Mouse (Mus musculus): ENCODE measurements around the gene Sh3bgrl2.
"Not testable (repeated sequence)": the region's sequence is repeated elsewhere in the genome, so short reads cannot be mapped to it uniquely, and the experiment has no call there.

Gene Sh3bgrl2

GRCm38 (mm10) chr9:83547830-83548689 lies at the start of gene Sh3bgrl2:
Sh3bgrl2 (plus strand) TSS chr9:83548327.
- in situ Hi-C loops (cut with MboI, MseI): no loop called here

DNA sequence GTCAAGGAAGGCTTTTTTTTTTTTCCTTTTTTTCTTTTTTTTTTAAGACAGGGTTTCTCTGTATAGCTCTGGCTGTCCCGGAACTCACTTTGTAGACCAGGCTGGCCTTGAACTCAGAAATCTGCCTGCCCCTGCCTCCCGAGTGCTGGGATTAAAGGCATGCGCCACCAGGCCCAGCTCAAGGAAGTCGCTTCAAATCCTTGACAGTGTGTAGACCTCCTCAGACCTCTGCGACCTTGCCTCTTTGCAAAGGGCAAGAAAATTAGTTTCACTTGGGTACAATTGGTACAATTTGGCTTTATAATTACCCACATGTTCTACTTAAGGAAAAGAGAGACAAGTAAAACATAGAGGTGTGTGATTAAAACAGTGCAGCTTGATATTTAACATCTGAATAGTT lies 29.0 kb upstream of the Sh3bgrl2 start:
- in situ Hi-C loops (cut with MboI, MseI): not testable (repeated sequence)

GRCm38 (mm10) chr9:83519510-83520155 lies 28.5 kb upstream of the Sh3bgrl2 start:
- in situ Hi-C loops (cut with MboI, MseI): no loop called here

GRCm38 (mm10) chr9:83527341-83528060 lies 20.6 kb upstream of the Sh3bgrl2 start:
- in situ Hi-C loops (cut with MboI, MseI): no loop called here

- in situ Hi-C loops (cut with MboI, MseI): no loop called here
Measured at GRCm38 (mm10) chr9:83533044-83533769, 14.9 kb upstream of the Sh3bgrl2 start.

- in situ Hi-C loops (cut with MboI, MseI): no loop called here
Measured at GRCm38 (mm10) chr9:83536959-83537358, 11.2 kb upstream of the Sh3bgrl2 start.

- in situ Hi-C loops (cut with MboI, MseI): no loop called here
Measured at GRCm38 (mm10) chr9:83537510-83537909, 10.6 kb upstream of the Sh3bgrl2 start.

DNA sequence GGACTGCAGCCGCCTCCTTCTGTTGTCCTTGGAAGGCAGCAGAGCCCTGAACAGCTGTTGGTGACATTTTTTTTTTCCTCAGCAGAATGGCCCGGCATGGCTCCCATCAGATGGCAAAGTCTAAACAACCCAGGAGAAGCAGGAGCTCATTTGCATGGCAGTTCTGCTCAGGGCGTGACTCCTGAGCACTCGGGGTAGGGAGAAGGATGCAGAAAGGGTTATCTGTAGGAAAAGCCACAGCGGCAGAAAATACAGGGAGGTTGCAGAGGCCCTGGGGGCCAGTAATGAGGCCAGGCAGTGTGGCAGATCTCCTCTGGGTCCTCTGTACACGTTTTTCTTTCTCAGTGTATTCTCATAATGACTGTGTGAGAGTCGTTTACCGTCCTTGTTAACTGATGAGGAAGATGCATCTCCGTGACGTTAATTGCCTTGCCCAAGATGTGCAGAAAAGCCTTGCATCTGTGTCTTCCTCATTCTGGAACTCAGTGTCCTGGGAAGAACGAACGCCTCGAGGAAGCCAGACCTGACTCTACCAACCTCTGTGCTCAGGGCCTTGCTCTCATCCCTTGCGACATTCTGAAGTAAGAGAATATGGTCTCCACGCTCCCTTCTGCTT lies 10.1 kb upstream of the Sh3bgrl2 start:
- in situ Hi-C loops (cut with MboI, MseI): no loop called here

DNA sequence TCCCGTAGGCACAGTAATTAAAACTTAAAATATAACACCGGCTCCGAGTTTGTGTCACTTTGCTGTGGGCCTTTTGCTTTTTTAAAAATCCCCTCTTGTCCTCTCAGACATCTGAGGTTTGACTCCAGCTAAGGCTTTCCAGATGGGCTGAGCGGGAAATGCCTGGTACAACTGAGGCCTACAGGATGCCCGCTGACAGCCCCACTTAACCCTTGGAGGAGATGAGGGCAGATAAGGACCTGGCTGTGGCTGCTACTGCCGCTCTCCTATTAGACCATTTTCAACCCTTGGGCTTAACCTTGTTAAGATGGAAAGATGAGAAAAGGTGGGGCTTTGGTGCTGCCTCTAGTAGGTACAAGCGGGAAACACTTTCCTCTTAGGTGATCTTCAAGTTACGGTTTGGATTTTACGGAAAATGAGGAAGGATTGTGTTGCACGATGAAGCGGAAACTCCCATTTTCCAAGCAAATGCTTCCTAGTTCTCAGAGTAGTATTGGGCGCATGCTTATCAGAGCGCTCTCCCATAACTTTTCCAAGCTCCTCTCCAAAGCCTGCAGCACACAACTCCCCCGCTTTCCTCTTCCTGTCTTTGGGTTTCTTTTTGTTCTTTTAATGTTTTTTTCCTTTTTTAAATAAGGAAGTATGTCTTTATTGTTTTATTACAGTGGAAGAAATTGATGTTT lies 8.2 kb upstream of the Sh3bgrl2 start:
- in situ Hi-C loops (cut with MboI, MseI): no loop called here

GRCm38 (mm10) chr9:83540492-83540857 lies 7.7 kb upstream of the Sh3bgrl2 start:
- in situ Hi-C loops (cut with MboI, MseI): no loop called here

GRCm38 (mm10) chr9:83540975-83541374 lies 7.2 kb upstream of the Sh3bgrl2 start:
- in situ Hi-C loops (cut with MboI, MseI): no loop called here

DNA sequence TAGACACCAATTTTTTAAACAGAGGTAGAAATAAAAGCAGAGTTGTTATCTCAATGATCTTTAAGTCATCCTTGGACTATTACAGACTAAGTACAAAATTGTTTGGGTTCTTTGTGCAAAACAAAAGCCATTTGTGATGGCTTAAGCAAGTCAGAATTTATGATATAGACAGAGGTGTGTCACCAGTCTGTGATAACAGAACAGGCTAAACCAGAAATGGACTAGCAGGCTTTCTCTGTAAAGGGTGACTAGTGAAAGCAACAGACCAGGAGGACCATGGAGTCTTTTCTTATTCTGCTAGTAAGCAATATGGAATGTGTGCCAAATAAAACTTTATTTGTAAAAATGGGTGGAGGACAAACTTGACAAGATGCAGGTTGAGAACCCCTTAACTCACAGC lies 2.9 kb upstream of the Sh3bgrl2 start:
- in situ Hi-C loops (cut with MboI, MseI): no loop called here

- in situ Hi-C loops (cut with MboI, MseI): no loop called here
Measured at GRCm38 (mm10) chr9:83546316-83546715, 1.8 kb upstream of the Sh3bgrl2 start.

- in situ Hi-C loops (cut with MboI, MseI): no loop called here
Measured at GRCm38 (mm10) chr9:83547229-83547628, 898 bp upstream of the Sh3bgrl2 start.

- in situ Hi-C loops (cut with MboI, MseI): no loop called here
Measured at GRCm38 (mm10) chr9:83549866-83550265, 1.7 kb downstream of the Sh3bgrl2 start.

DNA sequence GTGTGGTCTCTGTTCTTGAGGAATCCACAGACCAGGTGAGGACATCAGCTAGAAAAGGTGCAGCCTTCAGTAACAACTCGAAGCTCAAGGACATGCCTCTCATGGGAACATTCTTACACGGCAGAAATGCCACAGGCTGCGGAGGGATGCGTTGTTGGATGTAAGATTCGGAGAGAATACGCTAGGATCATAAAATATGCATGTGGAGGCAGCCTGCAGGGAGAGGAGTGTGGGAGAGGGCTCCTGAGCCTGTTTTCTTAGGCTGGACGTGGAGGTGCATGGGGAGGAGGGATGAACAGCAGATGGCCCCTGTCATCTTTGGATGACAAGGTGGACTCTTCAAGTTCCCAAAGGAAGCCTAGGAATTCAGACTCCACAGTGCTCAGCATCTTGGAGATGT lies 3.0 kb downstream of the Sh3bgrl2 start:
- in situ Hi-C loops (cut with MboI, MseI): no loop called here

DNA sequence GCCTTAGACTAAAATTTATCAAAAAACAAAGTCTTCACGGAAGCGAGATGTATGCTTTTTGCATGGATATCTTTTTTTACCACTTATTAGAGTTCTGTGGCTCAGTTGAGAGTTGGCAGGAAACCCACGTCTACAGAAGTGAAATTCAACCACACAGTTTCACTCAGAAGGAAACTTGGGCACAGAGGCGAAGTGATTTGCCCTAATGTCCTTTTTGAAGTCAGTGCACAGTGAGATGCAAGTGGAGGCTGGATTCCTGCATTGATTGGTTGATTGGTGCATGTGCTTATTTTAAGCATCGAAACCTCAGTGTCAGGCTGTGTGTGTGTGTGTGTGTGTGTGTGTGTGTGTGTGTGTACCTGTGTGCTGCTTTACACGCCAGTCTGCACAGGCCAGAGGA lies 3.5 kb downstream of the Sh3bgrl2 start:
- in situ Hi-C loops (cut with MboI, MseI): no loop called here

- in situ Hi-C loops (cut with MboI, MseI): no loop called here
Measured at GRCm38 (mm10) chr9:83555580-83555979, 7.5 kb downstream of the Sh3bgrl2 start.

- in situ Hi-C loops (cut with MboI, MseI): no loop called here
Measured at GRCm38 (mm10) chr9:83556236-83556635, 8.1 kb downstream of the Sh3bgrl2 start.
